Mouse (Mus musculus) kidney, adult 2 months (tissue): ENCODE data around the gene Tecta. TPM values are rescaled to one million over a fixed set of nuclear protein-coding genes. Genes with fewer than 3 reads are reported as not detected.

Source experiments
- DNase-seq: peaks from one replicate; pipeline ENCODE4 v3.0.0; 2021
- H3K27ac ChIP-seq: fragments of 200-500 bp; 2 replicates; pipeline ENCODE4 v1.5.1; 2012; ENCODE audit warnings: low read depth, low read length, control low read depth, inconsistent platforms; ENCODE audit not compliant: insufficient read depth
- H3K27me3 ChIP-seq: fragments of 200-500 bp; replicated peaks from 2 replicates; pipeline ENCODE4 v1.6.1; 2012; ENCODE audit warnings: mild to moderate bottlenecking, moderate library complexity, low read length, inconsistent platforms; ENCODE audit not compliant: control insufficient read depth, insufficient read depth
- H3K36me3 ChIP-seq: fragments of 200-500 bp; 2 replicates; pipeline ENCODE4 v1.6.1; 2012; ENCODE audit warnings: mild to moderate bottlenecking, moderate library complexity, low read length, inconsistent platforms; ENCODE audit not compliant: control insufficient read depth, insufficient read depth
- H3K4me1 ChIP-seq: fragments of 200-500 bp; 2 replicates; pipeline ENCODE4 v1.6.1; 2011; ENCODE audit warnings: low read length; ENCODE audit not compliant: control insufficient read depth, insufficient read depth
- H3K4me3 ChIP-seq: fragments of 200-500 bp; 2 replicates; pipeline ENCODE4 v1.5.1; 2011; ENCODE audit warnings: mild to moderate bottlenecking, low read depth, low read length, control low read depth; ENCODE audit not compliant: insufficient read depth
- CTCF ChIP-seq: fragments of 200-500 bp; conservative IDR thresholded peaks from 2 replicates; pipeline ENCODE4 v1.5.1; 2011; ENCODE audit warnings: low read depth, mild to moderate bottlenecking, control low read depth, low read length, moderate library complexity, mixed read lengths; ENCODE audit not compliant: insufficient read depth, insufficient read length
- POLR2A ChIP-seq: fragments of 200-500 bp; IDR thresholded peaks from one replicate; pipeline ENCODE4 v1.6.1; 2011; ENCODE audit warnings: low read depth, low read length, control low read depth
- WGBS: fragments of 180-500 bp; shearing (Covaris S2); methylation state at CpG from one replicate; pipeline ENCODE4 v1.1.7; 2018; 5-methylcytosine and 5-hydroxymethylcytosine counted together
- polyA plus RNA-seq: library from polyadenylated mRNA; depleted of rRNA; stranded (reverse); fragments of >200 nt; gene quantifications from 2 replicates; pipeline ENCODE4 v1.2.3, GENCODE M21; 2012

The Tecta gene
- polyA plus RNA-seq, 1 experiment = 0.08 TPM

- no peaks in the 10 kb centered on the region; the same call in 1 of the 2 replicates for H3K4me1 ChIP-seq
- H3K36me3 ChIP-seq = no peaks in the 10 kb centered on the region
- no peaks in the 10 kb centered on the region for H3K27me3 ChIP-seq
- TF ChIP-seq POLR2A (no peak), CTCF (no peak)
- DNase-seq = no peak
- no peak overlapping the region for H3K27ac ChIP-seq
- 56% methylated on average over 29 of the region's 29 CpGs for WGBS
- no peak overlapping the region for H3K4me3 ChIP-seq
These were observed 74.9 kb downstream of the Tecta start for GRCm38 (mm10) chr9:42324640-42325394.

DNA sequence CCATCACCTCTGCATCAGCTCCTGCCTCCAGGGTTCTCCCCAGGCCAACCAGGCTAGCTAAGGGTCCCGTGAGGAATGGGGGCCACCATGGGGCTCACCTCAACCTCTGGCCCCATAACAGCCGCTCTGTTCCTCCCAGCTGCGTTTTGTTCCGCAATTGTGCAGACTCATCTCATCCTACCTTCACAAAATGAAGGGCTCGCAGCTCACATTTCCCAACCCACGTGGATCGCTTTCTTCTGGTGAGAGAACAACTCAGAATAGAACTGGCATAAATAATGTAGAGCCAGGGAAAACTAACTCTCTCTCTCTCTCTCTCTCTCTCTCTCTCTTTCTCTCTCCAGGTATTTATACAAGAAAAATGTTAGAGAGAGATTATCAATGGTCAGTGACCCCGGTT lies 76.5 kb downstream of the Tecta start:
- no peak for TF ChIP-seq POLR2A
- no peak for TF ChIP-seq CTCF
- DNase-seq = no peak
- Histone ChIP-seq H3K27me3 (no peaks in the 10 kb centered on the region), H3K36me3 (no peaks in the 10 kb centered on the region), H3K4me1 (no peaks in the 10 kb centered on the region; the same call in 1 of the 2 replicates), H3K4me3 (no peak overlapping the region), H3K27ac (no peak overlapping the region)
- 78% methylated on average over 8 of the region's 8 CpGs for WGBS

DNA sequence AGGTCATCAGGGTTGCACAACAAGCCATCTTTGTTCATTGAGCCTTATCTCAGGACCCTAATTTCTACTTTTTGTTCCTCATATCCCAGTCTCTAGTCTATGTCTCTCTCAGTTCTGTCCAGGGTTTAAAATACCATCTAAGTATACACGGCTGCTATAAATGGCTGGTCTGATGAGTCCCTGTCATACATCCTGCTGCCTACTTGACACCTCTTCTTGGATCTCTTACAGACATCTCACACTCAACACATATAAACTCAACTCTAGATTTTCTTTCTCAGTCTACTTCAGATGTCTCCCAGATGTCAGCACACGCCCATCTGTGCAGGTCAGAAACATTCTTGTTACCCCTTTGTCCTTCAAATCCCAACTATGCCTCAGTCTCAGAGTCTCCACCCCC lies 78.3 kb downstream of the Tecta start:
- no peak for DNase-seq
- TF ChIP-seq CTCF = no peak
- no peak for TF ChIP-seq POLR2A
- H3K4me1 ChIP-seq = no peaks in the 10 kb centered on the region; the same call in 1 of the 2 replicates
- no peak overlapping the region for H3K27ac ChIP-seq
- H3K27me3 ChIP-seq = no peaks in the 10 kb centered on the region
- no peaks in the 10 kb centered on the region for H3K36me3 ChIP-seq
- H3K4me3 ChIP-seq = no peak overlapping the region
- 88% methylated on average over 2 of the region's 2 CpGs for WGBS

DNA sequence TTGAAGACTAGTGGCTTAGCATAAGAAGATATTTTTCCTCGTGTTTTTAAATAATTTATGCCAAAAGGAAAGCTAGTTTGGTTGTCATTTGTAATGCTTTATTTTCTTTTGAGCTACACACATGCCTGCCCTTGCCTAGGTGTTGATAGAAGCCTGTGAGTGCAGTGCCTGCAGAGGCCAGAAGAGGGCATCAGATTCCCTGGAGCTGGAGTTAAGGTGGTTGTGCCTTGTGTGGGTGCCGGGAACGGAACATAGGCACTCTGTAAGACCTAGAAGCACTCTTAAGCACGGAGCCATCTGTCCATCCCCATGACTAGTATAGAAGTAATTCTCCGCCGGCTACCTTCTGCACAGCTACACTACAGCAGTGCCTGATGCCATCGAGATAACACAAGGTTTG lies 79.1 kb downstream of the Tecta start:
- Histone ChIP-seq H3K36me3 (no peaks in the 10 kb centered on the region), H3K4me3 (no peak overlapping the region), H3K27ac (no peak overlapping the region), H3K27me3 (no peaks in the 10 kb centered on the region), H3K4me1 (no peaks in the 10 kb centered on the region; the same call in 1 of the 2 replicates)
- TF ChIP-seq CTCF = 0 out of 2 replicates have a peak, but pooled peaks have one; percentile 2
- TF ChIP-seq POLR2A = no peak
- DNase-seq = no peak
- WGBS = 90% methylated on average over 7 of the region's 7 CpGs

GRCm38 (mm10) chr9:42318455-42318987 lies 81.2 kb downstream of the Tecta start:
- Histone ChIP-seq H3K4me1 (peaks cover 4% of the 10 kb centered on the region; the same call in 1 of the 2 replicates), H3K27ac (no peak overlapping the region), H3K36me3 (no peaks in the 10 kb centered on the region), H3K27me3 (no peaks in the 10 kb centered on the region), H3K4me3 (no peak overlapping the region)
- no peak for TF ChIP-seq CTCF
- no peak for TF ChIP-seq POLR2A
- 89% methylated on average over 9 of the region's 9 CpGs for WGBS
- DNase-seq = no peak

- peaks cover 4% of the 10 kb centered on the region; the same call in 1 of the 2 replicates for H3K4me1 ChIP-seq
- peak; percentile 4 for DNase-seq
- no peaks in the 10 kb centered on the region for H3K36me3 ChIP-seq
- H3K27me3 ChIP-seq = no peaks in the 10 kb centered on the region
- no peak overlapping the region for H3K4me3 ChIP-seq
- H3K27ac ChIP-seq = no peak overlapping the region
- TF ChIP-seq CTCF (peak; percentile 47), POLR2A (no peak)
- 64% methylated on average over 3 of the region's 3 CpGs for WGBS
These were observed 82.4 kb downstream of the Tecta start for GRCm38 (mm10) chr9:42317337-42317736.

DNA sequence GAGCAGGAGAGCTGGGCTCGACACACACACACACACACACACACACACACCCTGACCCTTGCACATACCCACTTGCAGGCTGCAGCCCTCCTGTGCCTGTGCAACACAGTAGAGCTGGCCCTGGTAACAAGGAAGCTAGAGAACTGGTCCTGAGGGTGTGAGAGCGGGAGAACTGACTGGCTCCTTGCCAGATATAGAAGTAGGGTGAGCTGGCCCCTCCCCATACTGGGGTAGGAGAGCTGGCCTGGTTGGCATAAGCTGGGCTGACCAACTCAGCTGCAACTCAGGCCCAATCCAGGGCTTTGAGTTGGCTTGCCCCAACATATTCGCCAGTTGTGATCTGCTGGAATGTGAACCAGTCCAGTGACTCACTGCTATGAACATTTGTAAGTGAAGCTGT lies 83.9 kb downstream of the Tecta start:
- WGBS = 47% methylated on average over 3 of the region's 3 CpGs
- peak; percentile 64 for DNase-seq

More for the DNA sequence above, 83.9 kb downstream of the Tecta start:
- TF ChIP-seq POLR2A (no peak), CTCF (no peak)
- Histone ChIP-seq H3K27ac (no peak overlapping the region), H3K27me3 (no peaks in the 10 kb centered on the region), H3K4me3 (no peak overlapping the region), H3K36me3 (no peaks in the 10 kb centered on the region), H3K4me1 (peaks cover 4% of the 10 kb centered on the region; the same call in 1 of the 2 replicates)
